9 mouse cellular contexts compared by ENCODE assay signal in the genomic region with DNA sequence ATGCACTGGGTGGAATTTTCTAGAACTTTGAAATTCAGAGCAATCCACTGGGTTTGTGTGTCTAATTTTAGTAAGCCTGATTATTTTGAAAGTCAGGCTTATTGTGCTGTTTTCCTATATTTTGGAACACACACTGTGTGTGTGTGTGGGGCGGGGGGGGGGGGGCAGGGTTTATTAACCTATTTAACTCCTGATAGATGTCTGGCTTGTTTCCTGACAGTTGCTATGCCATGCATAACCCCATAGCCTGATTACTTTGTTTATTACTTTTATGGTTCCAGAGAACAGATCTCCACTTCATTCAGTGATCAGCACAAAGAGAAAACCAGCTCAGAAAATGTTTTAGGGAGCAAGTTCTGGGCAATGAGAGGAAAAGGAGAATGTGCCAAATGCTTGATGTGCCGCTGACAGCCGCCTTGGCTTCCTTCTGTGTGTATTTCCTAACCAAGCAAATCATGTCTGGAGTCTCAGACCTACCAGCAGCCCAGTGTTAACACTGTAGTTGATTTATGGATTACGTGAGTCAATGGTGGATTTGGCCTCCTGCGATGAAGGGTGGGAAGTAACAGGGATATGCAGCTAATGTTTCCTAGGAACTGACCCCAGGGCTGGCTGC.
DNase-seq lines count a peak whose midpoint lies in the region; ATAC-seq lines count a peak whose summit lies in the region.
"Had no signal": no experiment of that assay in that cellular context is flagged by ENCODE, and none has a peak within 500 bp of the region (broad histone marks: within the 10 kb centered on the region; RNA-seq: fewer than 3 reads in every experiment).

No protein-coding gene starts in this region.

- H3K27me3 ChIP-seq in lung, embryonic 16.5 days (ENCODE audit: control insufficient read depth, insufficient read depth, low read depth, low read length), result no peaks in the 10 kb centered on the region
- H3K27me3 ChIP-seq in intestine, embryonic 16.5 days (replicated peaks; ENCODE audit: control insufficient read depth, insufficient read depth, low read length), result no peaks in the 10 kb centered on the region
- H3K27me3 ChIP-seq: liver, embryonic 12.5 days had no signal

- peak overlapping the region; percentile 19; the same call in 1 of the 2 replicates for H3K27ac ChIP-seq in lung, embryonic 16.5 days (ENCODE audit: low read length)
- no peak overlapping the region for H3K27ac ChIP-seq in intestine, embryonic 16.5 days (ENCODE audit: low read length)
- H3K27ac ChIP-seq: liver, embryonic 12.5 days had no signal

- intact Hi-C loops in heart, postnatal 14 days (cut with DNase I), result no loop called here

- DNase-seq in adrenal gland, postnatal 14 days, result peak; percentile 26
- DNase-seq in adrenal gland, adult 8-10 months, result no peak
- peak; percentile 17 for DNase-seq in layer of hippocampus, adult 11-12 months (ENCODE audit: low spot score)
- DNase-seq in layer of hippocampus, postnatal 25 days (ENCODE audit: extremely low spot score in 1 of 2, low spot score in 1 of 2), result no peak
- DNase-seq in heart, postnatal 14 days, result peak; percentile 21 to 38
- DNase-seq in natural killer cell, adult 2 months (ENCODE audit: low spot score in 2 of 2), result no peak

- no peak overlapping the region for H3K9ac ChIP-seq in lung, embryonic 16.5 days (ENCODE audit: low read length)
- no peak overlapping the region for H3K9ac ChIP-seq in intestine, embryonic 16.5 days (ENCODE audit: low read depth, low read length)
- H3K9ac ChIP-seq: liver, embryonic 12.5 days had no signal

- H3K9me3 ChIP-seq in lung, embryonic 16.5 days (ENCODE audit: control insufficient read depth, low read length), result no peaks in the 10 kb centered on the region
- no peaks in the 10 kb centered on the region for H3K9me3 ChIP-seq in intestine, embryonic 16.5 days (ENCODE audit: control insufficient read depth, low read length)
- H3K9me3 ChIP-seq: liver, embryonic 12.5 days had no signal

- H3K4me1 ChIP-seq in lung, embryonic 16.5 days (replicated peaks; ENCODE audit: control insufficient read depth, insufficient read depth, low read length), result 0 out of 2 replicates have a peak, but pooled peaks cover 2% of the 10 kb centered on the region
- H3K4me1 ChIP-seq in intestine, embryonic 16.5 days (ENCODE audit: control insufficient read depth, insufficient read depth, low read length), result no peaks in the 10 kb centered on the region
- H3K4me1 ChIP-seq: liver, embryonic 12.5 days had no signal

- no peak overlapping the region for H3K4me3 ChIP-seq in lung, embryonic 16.5 days (ENCODE audit: low read length)
- H3K4me3 ChIP-seq in intestine, embryonic 16.5 days (ENCODE audit: low read length), result no peak overlapping the region
- H3K4me3 ChIP-seq: liver, embryonic 12.5 days had no signal

- H3K36me3 ChIP-seq in lung, embryonic 16.5 days (ENCODE audit: control insufficient read depth, insufficient read depth, low read length), result no peaks in the 10 kb centered on the region
- H3K36me3 ChIP-seq in intestine, embryonic 16.5 days (ENCODE audit: control insufficient read depth, insufficient read depth, low read length), result no peaks in the 10 kb centered on the region
- H3K36me3 ChIP-seq: liver, embryonic 12.5 days had no signal

- peak; percentile 94 for ATAC-seq in lung, embryonic 16.5 days (ENCODE audit: low read depth)
- ATAC-seq in intestine, embryonic 16.5 days, result no peak
- ATAC-seq: liver, embryonic 12.5 days had no signal

- WGBS in lung, embryonic 16.5 days, result 49% methylated on average over 5 of the region's 5 CpGs
- WGBS in intestine, embryonic 16.5 days, result 61% methylated on average over 5 of the region's 5 CpGs

- no peak overlapping the region for H3K4me2 ChIP-seq in lung, embryonic 16.5 days (ENCODE audit: low read depth, low read length)
- H3K4me2 ChIP-seq in intestine, embryonic 16.5 days (ENCODE audit: low read depth, low read length), result no peak overlapping the region
- H3K4me2 ChIP-seq: liver, embryonic 12.5 days had no signal

Comparison
In these comparisons a context has a peak if more than half of its experiments do, and no peak if none do; other contexts are left out.
1. DNase-seq: peak in adrenal gland, postnatal 14 days (single experiment), layer of hippocampus, adult 11-12 months (single experiment) and heart, postnatal 14 days (2 of 2); none in adrenal gland, adult 8-10 months (single experiment), layer of hippocampus, postnatal 25 days (0 of 2) and natural killer cell, adult 2 months (0 of 2).